11 mouse cellular contexts compared by ENCODE assay signal in the genomic region with DNA sequence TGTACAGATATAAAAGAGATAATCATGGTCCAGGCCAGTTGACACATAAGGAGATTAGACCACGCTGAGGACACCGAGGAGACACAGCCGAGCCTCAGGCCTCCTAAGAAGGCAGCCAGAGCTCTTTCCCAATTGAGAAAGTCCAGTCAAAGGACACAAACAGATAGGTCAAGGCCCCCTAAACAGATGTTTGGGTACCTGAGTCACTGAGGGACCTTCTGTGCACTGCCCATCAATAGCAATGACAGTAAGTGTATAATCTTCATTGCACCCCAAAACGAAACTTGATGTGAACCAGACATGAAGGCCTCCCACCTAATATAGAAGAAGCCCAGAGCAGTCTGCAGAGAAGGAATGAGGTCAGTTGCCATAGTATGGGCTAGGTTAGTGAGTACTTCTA.
A peak's percentile ranks its signal among the peaks of the same experiment; 100 is the strongest.
DNase-seq lines count a peak whose midpoint lies in the region; ATAC-seq and TF ChIP-seq lines count a peak whose summit lies in the region.
"Had no signal": no experiment of that assay in that cellular context is flagged by ENCODE, and none has a peak within 500 bp of the region (broad histone marks: within the 10 kb centered on the region; RNA-seq: fewer than 3 reads in every experiment).

No protein-coding gene starts in this region.

- TF ChIP-seq EP300 in liver, postnatal 0 days (IDR thresholded peaks at IDR 0.05; ENCODE audit: low read depth) = no peak

- peak; percentile 59 for DNase-seq in adrenal gland, adult 8-10 months
- DNase-seq in adrenal gland, postnatal 25 days = no peak
- DNase-seq in kidney, postnatal 4 days = no peak
- DNase-seq in liver, postnatal 0 days = no peak
- no peak for DNase-seq in midbrain, embryonic 10.5 days (ENCODE audit: low spot score)
- no peak for DNase-seq in natural killer cell, adult 2 months (ENCODE audit: low spot score in 2 of 2)
- DNase-seq: left cerebral cortex, postnatal 4 days; right cerebral cortex, postnatal 4 days had no signal

- 88% methylated on average over 4 of the region's 4 CpGs for WGBS in kidney, embryonic 15.5 days
- WGBS in liver, postnatal 0 days (ENCODE audit: insufficient replicate concordance) = 61% methylated on average over 4 of the region's 4 CpGs
- 89% methylated on average over 4 of the region's 4 CpGs for WGBS in midbrain, embryonic 10.5 days

- peaks cover 7% of the 10 kb centered on the region; the same call in 1 of the 2 replicates for H3K4me1 ChIP-seq in kidney, embryonic 15.5 days
- H3K4me1 ChIP-seq in bone marrow macrophage, adult 2 months (ENCODE audit: control insufficient read depth, insufficient read depth, low read length) = peaks cover 35% of the 10 kb centered on the region
- peaks cover 15% of the 10 kb centered on the region for H3K4me1 ChIP-seq in liver, postnatal 0 days (ENCODE audit: insufficient read depth)
- 0 out of 2 replicates have a peak, but pooled peaks cover 9% of the 10 kb centered on the region for H3K4me1 ChIP-seq in midbrain, embryonic 10.5 days
- H3K4me1 ChIP-seq: hindbrain, embryonic 12.5 days had no signal

- H3K27ac ChIP-seq in kidney, embryonic 15.5 days = peak overlapping the region; percentile 22; the same call in 1 of the 2 replicates
- H3K27ac ChIP-seq in bone marrow macrophage, adult 2 months (ENCODE audit: insufficient read depth, low read depth, low read length) = peak overlapping the region; percentile 28
- peak overlapping the region; percentile 88 for H3K27ac ChIP-seq in liver, postnatal 0 days (ENCODE audit: low read depth)
- H3K27ac ChIP-seq in midbrain, embryonic 10.5 days (replicated peaks) = no peak overlapping the region
- H3K27ac ChIP-seq: hindbrain, embryonic 12.5 days had no signal

- H3K4me3 ChIP-seq in kidney, embryonic 15.5 days (replicated peaks) = no peak overlapping the region
- H3K4me3 ChIP-seq in bone marrow macrophage, adult 2 months (ENCODE audit: insufficient read depth, low read length) = no peak overlapping the region
- no peak overlapping the region for H3K4me3 ChIP-seq in liver, postnatal 0 days (ENCODE audit: low read depth, low read length)
- H3K4me3 ChIP-seq in midbrain, embryonic 10.5 days = no peak overlapping the region
- H3K4me3 ChIP-seq: hindbrain, embryonic 12.5 days had no signal

- no peak overlapping the region for H3K4me2 ChIP-seq in kidney, embryonic 15.5 days
- no peak overlapping the region for H3K4me2 ChIP-seq in liver, postnatal 0 days (ENCODE audit: low read depth, low read length)
- H3K4me2 ChIP-seq: hindbrain, embryonic 12.5 days had no signal

- ATAC-seq in kidney, embryonic 15.5 days (replicated peaks; ENCODE audit: low FRiP score) = no peak
- ATAC-seq in liver, postnatal 0 days = no peak

- H3K36me3 ChIP-seq in kidney, embryonic 15.5 days = peaks cover 79% of the 10 kb centered on the region
- peaks cover 31% of the 10 kb centered on the region for H3K36me3 ChIP-seq in liver, postnatal 0 days (replicated peaks; ENCODE audit: insufficient read depth, low read length)
- H3K36me3 ChIP-seq in midbrain, embryonic 10.5 days = peaks cover 86% of the 10 kb centered on the region

- TF ChIP-seq CTCF in bone marrow macrophage, adult 2 months (IDR thresholded peaks at IDR 0.05; ENCODE audit: low read depth, low read length) = no peak
- no peak for TF ChIP-seq CTCF in liver, postnatal 0 days (IDR thresholded peaks at IDR 0.05; ENCODE audit: low read depth)

- H3K9me3 ChIP-seq in kidney, embryonic 15.5 days (replicated peaks) = no peaks in the 10 kb centered on the region
- H3K9me3 ChIP-seq in liver, postnatal 0 days (ENCODE audit: low read length) = peaks cover 2% of the 10 kb centered on the region; the same call in 1 of the 2 replicates
- H3K9me3 ChIP-seq in midbrain, embryonic 10.5 days (replicated peaks) = peaks cover 15% of the 10 kb centered on the region; the same call in 1 of the 2 replicates

- no peaks in the 10 kb centered on the region for H3K27me3 ChIP-seq in kidney, embryonic 15.5 days
- no peaks in the 10 kb centered on the region for H3K27me3 ChIP-seq in liver, postnatal 0 days (ENCODE audit: insufficient read depth, low read length)
- no peaks in the 10 kb centered on the region for H3K27me3 ChIP-seq in midbrain, embryonic 10.5 days (ENCODE audit: low read depth, poor library complexity, severe bottlenecking)
- H3K27me3 ChIP-seq: hindbrain, embryonic 12.5 days had no signal

- TF ChIP-seq POLR2A in bone marrow macrophage, adult 2 months (IDR thresholded peaks at IDR 0.05; ENCODE audit: borderline replicate concordance, low read depth, low read length) = no peak

- no peak overlapping the region for H3K9ac ChIP-seq in kidney, embryonic 15.5 days
- H3K9ac ChIP-seq in liver, postnatal 0 days (replicated peaks) = no peak overlapping the region
- H3K9ac ChIP-seq: hindbrain, embryonic 12.5 days had no signal
